Mouse (Mus musculus) kidney, embryonic 14.5 days (tissue): ENCODE results near the gene Tnfrsf13b. TPM values are rescaled to one million over a fixed set of nuclear protein-coding genes. Genes with fewer than 3 reads are reported as not detected.
"Not testable (repeated sequence)": the region's sequence is repeated elsewhere in the genome, so short reads cannot be mapped to it uniquely, and the experiment has no call there.

Source experiments
- ATAC-seq: fragments of 200-750 bp; cut with Nextera tagmentation; 2 replicates; pipeline ENCODE4 v1.8.0; 2017; ENCODE audit warnings: moderate number of reproducible peaks, mild to moderate bottlenecking, moderate TSS enrichment, moderate library complexity; ENCODE audit not compliant: low FRiP score, low TSS enrichment
- H3K27ac ChIP-seq: fragments of 300-500 bp; sonication (generic); 2 replicates; pipeline ENCODE4 v1.5.1; 2014; ENCODE audit warnings: low read depth, mild to moderate bottlenecking, low read length, moderate library complexity, mixed read lengths
- H3K27me3 ChIP-seq: fragments of 300-500 bp; sonication (generic); 2 replicates; pipeline ENCODE4 v1.6.1; 2014; ENCODE audit warnings: mild to moderate bottlenecking, low read length; ENCODE audit not compliant: control insufficient read depth, insufficient read depth
- H3K36me3 ChIP-seq: fragments of 300-500 bp; sonication (generic); 2 replicates; pipeline ENCODE4 v1.6.1; 2014; ENCODE audit warnings: low read length, mixed read lengths; ENCODE audit not compliant: control insufficient read depth, insufficient read depth
- H3K4me1 ChIP-seq: fragments of 300-500 bp; sonication (generic); 2 replicates; pipeline ENCODE4 v1.6.1; 2014; ENCODE audit warnings: low read length, mixed read lengths; ENCODE audit not compliant: control insufficient read depth, insufficient read depth
- H3K4me2 ChIP-seq: fragments of 300-500 bp; sonication (generic); replicated peaks from 2 replicates; pipeline ENCODE4 v1.6.1; 2014; ENCODE audit warnings: low read depth, mild to moderate bottlenecking, low read length
- H3K4me3 ChIP-seq: fragments of 300-500 bp; sonication (generic); 2 replicates; pipeline ENCODE4 v1.5.1; 2014; ENCODE audit warnings: mild to moderate bottlenecking, low read length
- H3K9ac ChIP-seq: fragments of 300-500 bp; sonication (generic); 2 replicates; pipeline ENCODE4 v1.6.1; 2014; ENCODE audit warnings: low read depth, mild to moderate bottlenecking, low read length, moderate library complexity
- H3K9me3 ChIP-seq: fragments of 300-500 bp; sonication (generic); 2 replicates; pipeline ENCODE4 v1.6.1; 2016; ENCODE audit warnings: low read length; ENCODE audit not compliant: control insufficient read depth
- WGBS: fragments of 180-500 bp; shearing (Covaris S2); extraction: QIAGEN DNeasy Blood & Tissue Kit; methylation state at CpG from one replicate; pipeline ENCODE4 v1.1.7; 2014; 5-methylcytosine and 5-hydroxymethylcytosine counted together
- polyA plus RNA-seq: library from polyadenylated mRNA; unstranded; fragments of >200 nt; fragmentation: Nextera tagmentation; extraction: Ambion mirVana; gene quantifications from 2 replicates; pipeline ENCODE4 v1.2.1, GENCODE M21; 2014

Gene Tnfrsf13b
- polyA plus RNA-seq, 1 experiment from 2014 or later = 1.2 TPM

- ATAC-seq = no peak
- H3K36me3 ChIP-seq = peaks cover 100% of the 10 kb centered on the region
- H3K4me3 ChIP-seq = no peak overlapping the region
- no peaks in the 10 kb centered on the region for H3K9me3 ChIP-seq
- H3K27ac ChIP-seq = no peak overlapping the region
- no peaks in the 10 kb centered on the region for H3K27me3 ChIP-seq
- H3K4me2 ChIP-seq = no peak overlapping the region
- no peaks in the 10 kb centered on the region for H3K4me1 ChIP-seq
- 80% methylated on average over 11 of the region's 11 CpGs for WGBS
- no peak overlapping the region for H3K9ac ChIP-seq
Measured at GRCm38 (mm10) chr11:61159796-61160732, 33.5 kb downstream of the Tnfrsf13b start.

- ATAC-seq = no peak
- Histone ChIP-seq H3K4me2 (no peak overlapping the region), H3K9ac (no peak overlapping the region), H3K36me3 (peaks cover 100% of the 10 kb centered on the region), H3K4me1 (no peaks in the 10 kb centered on the region), H3K4me3 (no peak overlapping the region), H3K27ac (no peak overlapping the region), H3K27me3 (no peaks in the 10 kb centered on the region), H3K9me3 (no peaks in the 10 kb centered on the region)
- WGBS = 95% methylated on average over 13 of the region's 13 CpGs
Measured at GRCm38 (mm10) chr11:61161121-61161520, 34.6 kb downstream of the Tnfrsf13b start.

GRCm38 (mm10) chr11:61162776-61163175 lies 36.2 kb downstream of the Tnfrsf13b start:
- whole genome bisulfite sequencing = 95% methylated on average over 14 of the region's 14 CpGs
- no peaks in the 10 kb centered on the region for H3K9me3 ChIP-seq

GRCm38 (mm10) chr11:61163341-61163740 lies 36.8 kb downstream of the Tnfrsf13b start:
- Histone ChIP-seq H3K36me3 (peaks cover 96% of the 10 kb centered on the region), H3K27me3 (no peaks in the 10 kb centered on the region), H3K9me3 (no peaks in the 10 kb centered on the region), H3K9ac (no peak overlapping the region), H3K27ac (no peak overlapping the region), H3K4me3 (no peak overlapping the region), H3K4me2 (no peak overlapping the region), H3K4me1 (no peaks in the 10 kb centered on the region)
- no peak for ATAC-seq
- WGBS = 86% methylated on average over 3 of the region's 3 CpGs

More at GRCm38 (mm10) chr11:61162776-61163175, 36.2 kb downstream of the Tnfrsf13b start:
- Histone ChIP-seq H3K4me1 (no peaks in the 10 kb centered on the region), H3K4me3 (no peak overlapping the region), H3K36me3 (peaks cover 100% of the 10 kb centered on the region), H3K9ac (no peak overlapping the region), H3K27me3 (no peaks in the 10 kb centered on the region), H3K4me2 (no peak overlapping the region), H3K27ac (no peak overlapping the region)
- no peak for ATAC-seq

- H3K4me1 ChIP-seq = no peaks in the 10 kb centered on the region
- H3K9me3 ChIP-seq = no peaks in the 10 kb centered on the region
- H3K27ac ChIP-seq = no peak overlapping the region
- no peak overlapping the region for H3K9ac ChIP-seq
- 96% methylated on average over 6 of the region's 6 CpGs for WGBS
- no peaks in the 10 kb centered on the region for H3K27me3 ChIP-seq
- ATAC-seq = no peak
- H3K36me3 ChIP-seq = peaks cover 86% of the 10 kb centered on the region
- no peak overlapping the region for H3K4me3 ChIP-seq
- H3K4me2 ChIP-seq = no peak overlapping the region
Measured at GRCm38 (mm10) chr11:61164366-61164765, 37.8 kb downstream of the Tnfrsf13b start.

- 95% methylated on average over 10 of the region's 10 CpGs for WGBS
- Histone ChIP-seq H3K9me3 (no peaks in the 10 kb centered on the region), H3K4me3 (no peak overlapping the region), H3K9ac (no peak overlapping the region), H3K4me2 (no peak overlapping the region), H3K27me3 (no peaks in the 10 kb centered on the region), H3K27ac (no peak overlapping the region), H3K36me3 (peaks cover 81% of the 10 kb centered on the region), H3K4me1 (no peaks in the 10 kb centered on the region)
- no peak for ATAC-seq
Measured at GRCm38 (mm10) chr11:61164881-61165280, 38.3 kb downstream of the Tnfrsf13b start.

- no peak for ATAC-seq
- H3K27me3 ChIP-seq = no peaks in the 10 kb centered on the region
- peaks cover 17% of the 10 kb centered on the region; the same call in 1 of the 2 replicates for H3K4me1 ChIP-seq
- H3K9ac ChIP-seq = no peak overlapping the region
- peaks cover 30% of the 10 kb centered on the region for H3K36me3 ChIP-seq
- H3K9me3 ChIP-seq = no peaks in the 10 kb centered on the region
- H3K4me2 ChIP-seq = no peak overlapping the region
- H3K27ac ChIP-seq = no peak overlapping the region
- H3K4me3 ChIP-seq = no peak overlapping the region
- 88% methylated on average over 5 of the region's 5 CpGs for WGBS
Measured at GRCm38 (mm10) chr11:61170184-61170583, 43.6 kb downstream of the Tnfrsf13b start.

- H3K36me3 ChIP-seq, ATAC-seq, H3K27ac ChIP-seq, H3K9me3 ChIP-seq, H3K27me3 ChIP-seq, H3K9ac ChIP-seq: not testable (repeated sequence)
- H3K4me2 ChIP-seq = peak overlapping the region; percentile 61
- peak overlapping the region; percentile 99 for H3K4me3 ChIP-seq
- 37% methylated on average over 15 of the region's 15 CpGs for WGBS
- H3K4me1 ChIP-seq = peaks cover 17% of the 10 kb centered on the region; the same call in 1 of the 2 replicates
Measured at GRCm38 (mm10) chr11:61173477-61173876, 46.9 kb downstream of the Tnfrsf13b start.

- no peaks in the 10 kb centered on the region for H3K9me3 ChIP-seq
- peaks cover 17% of the 10 kb centered on the region; the same call in 1 of the 2 replicates for H3K4me1 ChIP-seq
- peak overlapping the region; percentile 88 for H3K9ac ChIP-seq
- H3K27ac ChIP-seq = peak overlapping the region; percentile 90
- no peaks in the 10 kb centered on the region for H3K27me3 ChIP-seq
- WGBS = under 1% methylated on average over 28 of the region's 28 CpGs
- peak overlapping the region; percentile 99 for H3K4me3 ChIP-seq
- ATAC-seq = peak; percentile 62
- peak overlapping the region; percentile 61 for H3K4me2 ChIP-seq
- peaks cover 2% of the 10 kb centered on the region; the same call in 1 of the 2 replicates for H3K36me3 ChIP-seq
Measured at GRCm38 (mm10) chr11:61174291-61174820, 47.8 kb downstream of the Tnfrsf13b start.
